Mouse (Mus musculus) erythroid progenitor cell, adult 5-6 weeks (primary cell): ENCODE results near the gene Rrp7a. TPM values are rescaled to one million over a fixed set of nuclear protein-coding genes. Genes with fewer than 3 reads are reported as not detected.
A peak's percentile ranks its signal among the peaks of the same experiment; 100 is the strongest.

Experiments
- ATAC-seq: replicated peaks from 2 replicates; pipeline ENCODE4 v1.8.0; 2016; ENCODE audit warnings: moderate number of reproducible peaks, mild to moderate bottlenecking, moderate TSS enrichment, inconsistent platforms; ENCODE audit not compliant: poor library complexity, low FRiP score, severe bottlenecking
- total RNA-seq, 2 experiments: library from RNA; stranded (forward) in 1 of 2; stranded (reverse) in 1 of 2; fragments of 150-400 nt in 1 of 2; fragments of 186-747, 209-891 nt in 1 of 2; gene quantifications; 2 replicates each; pipeline versions ENCODE4 v1.2.3 to v1.2.4; 2015 to 2017; ENCODE audit warnings: low replicate concordance in 2 of 2

Gene Rrp7a
- total RNA-seq, 2 experiments from 2014 or later = 12.6 to 31.9 TPM

DNA sequence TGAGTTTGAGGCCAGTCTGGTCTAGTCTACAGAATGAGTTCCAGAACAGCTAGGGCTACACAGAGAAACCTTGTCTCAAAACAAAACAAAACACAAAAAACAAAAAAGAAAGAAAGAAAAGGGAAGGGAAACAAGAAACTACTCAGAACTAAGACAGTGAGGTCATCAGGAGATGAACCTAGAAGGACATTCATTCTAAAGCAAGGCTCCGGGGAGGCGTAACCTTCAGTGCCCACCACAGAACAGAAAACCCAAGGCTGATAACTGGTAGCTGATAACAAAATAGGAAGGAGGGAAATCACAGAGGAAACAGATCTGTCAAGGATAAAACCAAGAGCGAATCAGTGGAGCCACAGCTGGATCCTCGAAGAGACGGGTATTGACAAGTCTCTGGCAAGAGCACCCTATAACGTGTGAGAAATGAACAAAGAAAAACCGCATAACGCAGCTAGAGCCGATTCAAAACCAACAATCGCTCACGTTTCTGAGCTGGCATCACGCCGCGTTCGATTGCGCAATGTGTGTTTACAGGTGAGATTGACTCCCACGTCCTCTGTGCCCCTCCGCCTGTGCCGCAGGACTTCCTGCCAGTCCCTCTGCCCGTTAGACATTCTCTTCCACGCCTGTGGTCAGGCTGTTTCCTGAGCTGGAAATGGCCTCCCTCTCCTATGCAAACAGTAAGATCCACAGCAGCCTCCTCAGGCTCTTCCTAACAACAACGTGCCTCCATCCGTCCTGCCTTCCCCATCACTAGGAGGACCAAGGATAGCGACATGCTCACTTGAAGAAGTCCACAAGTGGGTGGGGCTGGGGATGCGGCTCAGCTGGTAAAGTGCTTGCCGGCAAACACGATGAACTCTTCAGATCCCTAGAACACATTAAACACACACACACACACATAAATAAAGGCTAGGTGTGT lies 46.7 kb downstream of the Rrp7a start:
- ATAC-seq = no peak

DNA sequence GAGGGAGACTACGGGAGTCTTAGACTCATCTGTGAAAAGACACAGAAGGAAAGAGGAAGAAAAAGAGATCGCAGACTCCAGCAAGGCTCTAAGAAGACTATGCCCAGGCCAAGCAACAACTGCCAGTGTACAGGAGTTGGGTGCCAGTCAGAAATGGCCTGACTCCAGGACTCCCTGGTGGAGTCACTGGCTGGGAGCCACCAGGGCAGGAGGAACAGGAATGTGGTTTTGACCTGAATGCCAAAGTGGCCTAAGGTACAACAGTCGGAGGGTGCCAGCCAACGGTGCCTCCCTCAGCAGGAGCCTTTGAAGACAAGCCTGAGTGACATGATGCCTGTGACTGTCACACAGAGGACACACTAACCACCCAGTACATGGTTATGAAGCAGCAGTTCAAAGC lies 48.4 kb downstream of the Rrp7a start:
- 0 out of 2 replicates have a peak, but pooled peaks have one; percentile 10 for ATAC-seq

DNA sequence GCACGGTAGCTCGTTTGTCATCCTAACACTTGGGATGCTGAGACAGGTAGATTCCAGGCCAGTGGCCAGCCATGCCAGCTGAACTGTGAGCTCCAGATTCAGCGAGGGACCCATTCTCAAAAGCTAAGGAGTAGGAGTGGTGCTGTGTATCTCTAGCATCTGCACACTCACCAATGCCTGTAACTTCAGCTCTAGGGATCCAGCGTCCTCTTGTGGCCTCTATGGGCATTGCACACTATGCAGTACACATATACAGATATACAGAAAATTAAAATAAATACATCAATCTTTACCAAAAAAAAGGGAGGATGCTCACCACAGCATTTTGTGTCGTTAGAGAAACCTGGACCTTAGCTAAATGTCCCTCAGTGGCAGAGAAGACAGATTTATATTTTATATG lies 50.8 kb downstream of the Rrp7a start:
- no peak for ATAC-seq

DNA sequence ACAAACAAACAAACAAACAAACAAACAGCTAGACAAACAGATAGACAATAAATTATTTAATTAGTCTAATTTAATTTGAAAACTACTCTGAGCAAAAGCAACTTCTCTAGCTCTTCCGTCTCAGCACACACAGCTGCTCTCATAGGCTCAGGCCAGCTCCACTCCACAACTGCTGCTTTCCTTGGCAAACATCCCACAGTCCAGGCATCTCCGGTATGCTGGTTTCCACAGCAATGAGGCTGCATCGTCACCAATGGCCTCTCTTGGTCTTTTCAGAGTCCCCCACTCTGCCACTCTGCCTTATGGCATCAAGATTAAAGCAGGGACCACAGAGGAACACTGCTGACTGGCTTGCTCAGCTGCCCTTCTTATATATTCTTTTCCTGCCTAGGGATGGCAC lies 51.7 kb downstream of the Rrp7a start:
- no peak for ATAC-seq

DNA sequence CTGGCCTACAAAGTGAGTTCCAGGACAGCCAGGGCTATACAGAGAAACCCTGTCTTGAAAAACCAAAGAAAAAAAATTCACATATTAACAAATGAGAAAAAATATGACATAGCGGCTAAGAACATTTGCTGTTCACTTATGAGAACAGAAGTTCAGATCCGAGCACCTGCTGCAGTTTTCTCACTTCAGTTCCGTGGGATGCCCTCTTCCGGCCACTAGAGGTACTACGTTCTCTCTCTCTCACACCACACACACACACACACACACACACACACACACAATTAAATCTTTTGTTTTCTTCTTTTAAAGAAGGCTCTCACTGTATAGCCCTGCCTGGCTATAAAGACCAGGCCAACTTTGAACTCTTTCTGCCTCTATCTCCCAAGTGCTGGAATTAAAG lies 54.3 kb downstream of the Rrp7a start:
- no peak for ATAC-seq

DNA sequence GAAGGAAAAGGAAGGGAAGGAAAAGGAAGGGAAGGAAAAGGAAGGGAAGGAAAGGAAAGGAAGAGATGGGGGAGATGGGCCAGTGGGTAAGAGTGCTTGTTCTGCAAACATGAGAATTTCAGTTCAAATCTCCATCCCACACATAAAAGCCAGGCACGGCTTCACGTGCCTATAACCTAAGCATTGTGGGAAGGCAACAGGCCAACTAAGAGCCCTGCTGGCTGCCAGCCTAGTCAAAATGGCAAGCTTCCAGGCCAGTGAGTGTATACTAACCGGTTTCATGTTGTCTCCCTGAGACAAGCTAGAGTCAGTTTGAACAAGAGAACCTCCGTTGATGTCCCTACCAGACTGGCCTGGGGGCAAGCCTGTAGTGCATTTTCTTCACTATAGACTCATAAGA lies 57.1 kb downstream of the Rrp7a start:
- no peak for ATAC-seq

Other genes with a start within 250 kb of the Rrp7a start
- 35.0 and 36.0 TPM in 2 replicates for gene Tcf20, start 134.9 kb downstream of the Rrp7a start, total RNA-seq (2015; ENCODE audit: low replicate concordance)
- gene Tcf20, start 134.9 kb downstream of the Rrp7a start, total RNA-seq (2017; ENCODE audit: low replicate concordance) = 51.7 and 55.5 TPM in 2 replicates
- gene Nfam1, start 89.5 kb downstream of the Rrp7a start, total RNA-seq (2015; ENCODE audit: low replicate concordance) = 14.4 and 17.2 TPM in 2 replicates
- gene Nfam1, start 89.5 kb downstream of the Rrp7a start, total RNA-seq (2017; ENCODE audit: low replicate concordance) = 11.9 and 16.9 TPM in 2 replicates
- 21.8 and 33.2 TPM in 2 replicates for gene Serhl, start 33.3 kb downstream of the Rrp7a start, total RNA-seq (2015; ENCODE audit: low replicate concordance)
- gene Serhl, start 33.3 kb downstream of the Rrp7a start, total RNA-seq (2017; ENCODE audit: low replicate concordance) = 3.0 and 5.9 TPM in 2 replicates
- 39.6 and 46.5 TPM in 2 replicates for gene Poldip3, start 26.6 kb upstream of the Rrp7a start, total RNA-seq (2015; ENCODE audit: low replicate concordance)
- gene Poldip3, start 26.6 kb upstream of the Rrp7a start, total RNA-seq (2017; ENCODE audit: low replicate concordance) = 66.7 and 92.9 TPM in 2 replicates
- gene Cyb5r3, start 49.8 kb upstream of the Rrp7a start, total RNA-seq (2015; ENCODE audit: low replicate concordance) = 106 and 112 TPM in 2 replicates
- gene Cyb5r3, start 49.8 kb upstream of the Rrp7a start, total RNA-seq (2017; ENCODE audit: low replicate concordance) = 48.1 and 57.9 TPM in 2 replicates
- gene A4galt, start 129.0 kb upstream of the Rrp7a start, total RNA-seq (2015; ENCODE audit: low replicate concordance) = 0.84 and 1.8 TPM in 2 replicates
- not detected in 2 replicates for gene A4galt, start 129.0 kb upstream of the Rrp7a start, total RNA-seq (2017; ENCODE audit: low replicate concordance)
- 19.3 and 50.5 TPM in 2 replicates for gene Arfgap3, start 227.4 kb upstream of the Rrp7a start, total RNA-seq (2015; ENCODE audit: low replicate concordance)
- gene Arfgap3, start 227.4 kb upstream of the Rrp7a start, total RNA-seq (2017; ENCODE audit: low replicate concordance) = 43.3 and 60.3 TPM in 2 replicates